Mouse (Mus musculus): ENCODE measurements at regions not wholly inside any gene's neighbourhood (a gene's known extent, or its start where the extent isn't known, plus 50 kb on each side); places are given as distances from the start of the nearest gene placed in this dataset.
"Not testable (repeated sequence)": the region's sequence is repeated elsewhere in the genome, so short reads cannot be mapped to it uniquely, and the experiment has no call there.

GRCm38 (mm10) chr4:22699561-22699960, 211.4 kb upstream of the Pou3f2 start:
- no peak for DNase-seq

DNA sequence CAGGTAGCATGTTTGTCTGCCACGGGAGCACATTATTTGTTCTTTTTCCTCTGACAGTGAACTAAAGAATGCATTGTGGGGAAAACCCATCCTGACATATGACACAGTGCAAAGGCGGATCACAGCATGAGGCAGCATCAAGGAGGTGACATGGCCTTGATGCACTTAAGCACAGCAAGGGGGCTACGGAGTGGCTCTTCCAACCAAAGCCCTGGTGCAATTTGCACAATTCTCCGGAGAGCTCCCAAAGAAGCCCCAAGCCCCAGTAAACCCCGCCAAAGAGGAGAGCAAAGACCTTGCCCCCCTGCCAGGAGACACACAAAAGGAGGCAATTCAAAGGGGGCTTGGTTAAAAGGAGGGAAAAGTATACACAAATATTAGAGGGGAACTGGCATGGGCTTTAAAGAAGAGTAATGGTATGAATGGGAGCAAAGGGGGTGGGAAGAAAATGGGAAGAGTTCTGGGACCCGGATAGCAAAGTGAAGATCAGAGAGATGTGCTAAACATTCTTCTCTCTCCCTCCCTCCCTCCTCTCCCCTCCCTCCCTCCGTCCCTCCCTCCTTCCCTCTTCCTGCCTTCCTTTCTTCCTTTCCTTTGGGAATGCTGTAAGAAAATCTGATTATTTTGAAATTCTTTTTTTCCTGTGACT, 179.7 kb upstream of the Pou3f2 start:
- no peak for DNase-seq

DNA sequence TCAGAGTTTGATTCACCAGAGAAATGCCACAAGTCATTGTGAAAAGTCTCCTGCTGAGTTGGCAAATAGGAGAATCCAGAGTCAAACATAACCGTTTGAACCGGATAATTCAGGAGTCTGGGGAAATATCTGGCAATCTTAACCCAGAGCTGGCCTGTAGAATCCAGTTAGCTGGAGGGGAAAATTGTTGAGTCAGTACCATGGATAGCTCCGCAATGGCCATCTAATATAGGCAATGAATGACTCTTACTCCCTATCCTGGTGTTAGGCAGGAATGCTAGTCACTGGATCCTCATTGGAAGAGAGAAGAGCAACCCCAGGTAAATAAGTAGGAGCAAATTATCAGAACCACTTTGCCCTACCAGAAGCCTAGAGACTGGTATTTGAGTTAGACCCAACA, 157.4 kb upstream of the Pou3f2 start:
- peak; percentile 8 for DNase-seq

- DNase-seq, result no peak
Observed at GRCm38 (mm10) chr4:22608922-22609321, 120.8 kb upstream of the Pou3f2 start.

DNA sequence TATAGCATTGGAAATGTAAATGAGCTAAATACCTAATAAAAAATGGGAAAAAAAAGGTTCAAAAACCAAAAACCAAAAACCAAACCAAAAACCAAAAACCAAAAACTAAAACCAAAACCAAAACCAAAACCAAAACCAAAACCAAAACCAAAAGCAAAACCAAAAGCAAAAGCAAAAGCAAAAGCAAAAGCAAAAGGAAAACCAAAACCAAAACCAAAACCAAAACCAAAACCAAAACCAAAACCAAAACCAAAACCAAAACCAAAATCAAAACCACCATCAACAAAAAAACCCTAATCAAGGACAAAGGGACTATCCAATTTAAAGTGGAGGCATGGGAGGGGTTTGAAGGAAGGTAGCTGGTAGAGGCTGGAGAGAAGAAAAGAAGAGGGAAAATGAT, 114.0 kb upstream of the Pou3f2 start:
- DNase-seq, result not testable (repeated sequence)

- no peak for DNase-seq
Observed at GRCm38 (mm10) chr4:22587162-22587561, 99.0 kb upstream of the Pou3f2 start.

DNA sequence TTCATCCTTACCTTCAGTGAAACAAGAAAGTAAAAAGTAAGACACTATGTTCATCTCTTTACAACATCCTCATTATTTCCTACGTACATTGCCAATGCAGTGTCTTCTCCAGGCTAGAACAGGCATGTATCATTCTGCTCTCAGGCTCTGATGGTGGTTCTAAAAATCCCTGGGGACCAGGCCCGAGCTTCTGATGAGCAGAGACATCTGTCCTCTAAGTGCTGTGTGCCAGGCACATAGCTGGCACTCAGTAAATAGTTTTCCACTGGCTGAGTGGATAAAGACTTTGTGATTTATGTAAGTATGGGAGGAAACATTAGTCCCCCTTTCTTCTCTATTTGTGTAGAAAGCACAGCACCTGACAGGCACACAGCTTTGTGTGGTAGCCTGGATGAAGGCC, 77.8 kb upstream of the Pou3f2 start:
- DNase-seq, result no peak

DNA sequence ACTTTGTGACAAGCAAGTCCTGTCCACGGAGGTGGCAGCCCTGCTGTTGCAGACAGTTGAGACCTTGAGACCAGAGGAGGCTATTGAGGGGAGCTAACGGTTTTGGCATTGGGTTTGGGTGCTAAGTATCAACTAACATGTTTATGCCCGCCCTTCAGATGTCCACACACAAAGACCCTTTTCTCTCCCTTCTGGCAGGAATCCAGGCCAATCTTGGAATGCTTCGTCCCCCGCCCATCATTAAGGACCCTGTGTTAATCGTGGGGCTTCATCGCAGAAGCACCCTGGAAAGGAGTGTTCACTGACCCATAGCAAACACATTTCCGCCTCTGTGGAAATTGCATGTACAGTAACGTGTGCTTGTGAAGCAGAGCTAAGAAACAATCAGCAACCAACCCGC, 76.4 kb upstream of the Pou3f2 start:
- DNase-seq, result no peak

Data from heart, postnatal 4 days (tissue).